Mouse (Mus musculus) kidney, embryonic 14.5 days (tissue): ENCODE measurements around the gene Steap2. TPM values are rescaled to one million over a fixed set of nuclear protein-coding genes. Genes with fewer than 3 reads are reported as not detected.
A peak's percentile ranks its signal among the peaks of the same experiment; 100 is the strongest.

Source experiments
- ATAC-seq: fragments of 200-750 bp; cut with Nextera tagmentation; 2 replicates; pipeline ENCODE4 v1.8.0; 2017; ENCODE audit warnings: moderate number of reproducible peaks, mild to moderate bottlenecking, moderate TSS enrichment, moderate library complexity; ENCODE audit not compliant: low FRiP score, low TSS enrichment
- H3K27ac ChIP-seq: fragments of 300-500 bp; sonication (generic); 2 replicates; pipeline ENCODE4 v1.5.1; 2014; ENCODE audit warnings: low read depth, mild to moderate bottlenecking, low read length, moderate library complexity, mixed read lengths
- H3K27me3 ChIP-seq: fragments of 300-500 bp; sonication (generic); 2 replicates; pipeline ENCODE4 v1.6.1; 2014; ENCODE audit warnings: mild to moderate bottlenecking, low read length; ENCODE audit not compliant: control insufficient read depth, insufficient read depth
- H3K36me3 ChIP-seq: fragments of 300-500 bp; sonication (generic); 2 replicates; pipeline ENCODE4 v1.6.1; 2014; ENCODE audit warnings: low read length, mixed read lengths; ENCODE audit not compliant: control insufficient read depth, insufficient read depth
- H3K4me1 ChIP-seq: fragments of 300-500 bp; sonication (generic); 2 replicates; pipeline ENCODE4 v1.6.1; 2014; ENCODE audit warnings: low read length, mixed read lengths; ENCODE audit not compliant: control insufficient read depth, insufficient read depth
- H3K4me2 ChIP-seq: fragments of 300-500 bp; sonication (generic); replicated peaks from 2 replicates; pipeline ENCODE4 v1.6.1; 2014; ENCODE audit warnings: low read depth, mild to moderate bottlenecking, low read length
- H3K4me3 ChIP-seq: fragments of 300-500 bp; sonication (generic); 2 replicates; pipeline ENCODE4 v1.5.1; 2014; ENCODE audit warnings: mild to moderate bottlenecking, low read length
- H3K9ac ChIP-seq: fragments of 300-500 bp; sonication (generic); 2 replicates; pipeline ENCODE4 v1.6.1; 2014; ENCODE audit warnings: low read depth, mild to moderate bottlenecking, low read length, moderate library complexity
- H3K9me3 ChIP-seq: fragments of 300-500 bp; sonication (generic); 2 replicates; pipeline ENCODE4 v1.6.1; 2016; ENCODE audit warnings: low read length; ENCODE audit not compliant: control insufficient read depth
- WGBS: fragments of 180-500 bp; shearing (Covaris S2); extraction: QIAGEN DNeasy Blood & Tissue Kit; methylation state at CpG from one replicate; pipeline ENCODE4 v1.1.7; 2014; 5-methylcytosine and 5-hydroxymethylcytosine counted together
- polyA plus RNA-seq: library from polyadenylated mRNA; unstranded; fragments of >200 nt; fragmentation: Nextera tagmentation; extraction: Ambion mirVana; gene quantifications from 2 replicates; pipeline ENCODE4 v1.2.1, GENCODE M21; 2014

Steap2 gene
- polyA plus RNA-seq, 1 experiment from 2014 or later, result 23.8 TPM

- no peak overlapping the region for H3K4me2 ChIP-seq
- no peak for ATAC-seq
- no peaks in the 10 kb centered on the region for H3K36me3 ChIP-seq
- no peaks in the 10 kb centered on the region for H3K9me3 ChIP-seq
- no peaks in the 10 kb centered on the region for H3K4me1 ChIP-seq
- no peak overlapping the region for H3K4me3 ChIP-seq
- no peak overlapping the region for H3K27ac ChIP-seq
- no peak overlapping the region for H3K9ac ChIP-seq
- no peaks in the 10 kb centered on the region for H3K27me3 ChIP-seq
- 62% methylated on average over 6 of the region's 6 CpGs for WGBS
These were observed 45.4 kb downstream of the Steap2 start for GRCm38 (mm10) chr5:5648817-5649569.

GRCm38 (mm10) chr5:5646173-5646572, 48.2 kb downstream of the Steap2 start:
- Histone ChIP-seq H3K4me2 (no peak overlapping the region), H3K27me3 (no peaks in the 10 kb centered on the region), H3K9ac (no peak overlapping the region), H3K27ac (no peak overlapping the region), H3K36me3 (no peaks in the 10 kb centered on the region), H3K4me1 (no peaks in the 10 kb centered on the region), H3K9me3 (no peaks in the 10 kb centered on the region), H3K4me3 (no peak overlapping the region)
- ATAC-seq, result 0 out of 2 replicates have a peak, but pooled peaks have one; percentile 49
- 2% methylated on average over 1 of the region's 1 CpGs for WGBS

GRCm38 (mm10) chr5:5638496-5638895, 55.9 kb downstream of the Steap2 start:
- ATAC-seq, result no peak
- Histone ChIP-seq H3K27me3 (no peaks in the 10 kb centered on the region), H3K9me3 (no peaks in the 10 kb centered on the region), H3K4me1 (no peaks in the 10 kb centered on the region), H3K36me3 (no peaks in the 10 kb centered on the region), H3K27ac (no peak overlapping the region), H3K4me2 (no peak overlapping the region), H3K9ac (no peak overlapping the region), H3K4me3 (no peak overlapping the region)
- 53% methylated on average over 2 of the region's 2 CpGs for WGBS

GRCm38 (mm10) chr5:5625491-5625890, 68.9 kb downstream of the Steap2 start:
- Histone ChIP-seq H3K9me3 (no peaks in the 10 kb centered on the region), H3K27me3 (no peaks in the 10 kb centered on the region), H3K4me2 (no peak overlapping the region), H3K4me3 (no peak overlapping the region), H3K27ac (no peak overlapping the region), H3K9ac (no peak overlapping the region), H3K36me3 (no peaks in the 10 kb centered on the region), H3K4me1 (no peaks in the 10 kb centered on the region)
- no peak for ATAC-seq
- WGBS, result 75% methylated on average over 3 of the region's 3 CpGs

DNA sequence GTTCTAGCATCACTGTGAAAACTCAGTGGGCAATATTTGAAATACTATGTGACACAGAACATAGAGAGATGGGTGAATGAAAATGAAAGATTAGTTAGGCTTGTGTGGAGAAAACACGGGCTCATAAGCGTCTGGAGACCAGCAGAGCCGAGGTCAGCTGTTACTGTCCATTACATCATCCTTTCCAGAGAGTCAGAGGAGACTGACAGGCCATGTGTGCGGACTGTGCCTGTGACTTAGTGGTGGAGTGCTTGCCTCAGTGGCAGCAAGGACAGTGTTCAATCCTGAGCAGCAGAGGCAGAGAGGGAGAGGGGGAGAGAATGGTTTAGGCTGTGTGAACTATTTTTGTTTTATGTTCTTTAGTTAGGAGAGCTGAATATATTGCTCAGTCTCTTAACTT, 76.0 kb downstream of the Steap2 start:
- WGBS, result 66% methylated on average over 4 of the region's 4 CpGs
- H3K36me3 ChIP-seq, result no peaks in the 10 kb centered on the region
- H3K9ac ChIP-seq, result no peak overlapping the region
- H3K9me3 ChIP-seq, result no peaks in the 10 kb centered on the region
- ATAC-seq, result no peak
- no peak overlapping the region for H3K4me2 ChIP-seq
- H3K27ac ChIP-seq, result no peak overlapping the region
- no peaks in the 10 kb centered on the region for H3K27me3 ChIP-seq
- H3K4me3 ChIP-seq, result no peak overlapping the region
- H3K4me1 ChIP-seq, result no peaks in the 10 kb centered on the region

Other genes with a start within 250 kb of the Steap2 start
- gene 1700015F17Rik, start 215.4 kb downstream of the Steap2 start, polyA plus RNA-seq, result not detected in 2 replicates
- gene Cldn12, start 179.6 kb downstream of the Steap2 start, polyA plus RNA-seq, result 15.2 and 32.7 TPM in 2 replicates
- 35.5 and 39.7 TPM in 2 replicates for gene Gtpbp10, start 135.0 kb downstream of the Steap2 start, polyA plus RNA-seq
- 0.36 and 0.39 TPM in 2 replicates for gene Gm8773, start 120.8 kb downstream of the Steap2 start, polyA plus RNA-seq
- 1.5 and 5.5 TPM in 2 replicates for gene Cfap69, start 30.3 kb downstream of the Steap2 start, polyA plus RNA-seq
- gene Steap1, start 54.7 kb upstream of the Steap2 start, polyA plus RNA-seq, result 9.9 and 10.3 TPM in 2 replicates